Mouse (Mus musculus): ENCODE data around the gene Lsm4. TPM values are rescaled to one million over a fixed set of nuclear protein-coding genes. Genes with fewer than 3 reads are reported as not detected.
A peak's percentile ranks its signal among the peaks of the same experiment; 100 is the strongest.

The Lsm4 gene
- 135 and 168 TPM in 2 replicates for total RNA-seq (2012; rRNA removed)
- 134 and 143 TPM in 2 replicates for total RNA-seq (2014; rRNA removed)
- polyA plus RNA-seq (2012; ENCODE audit: insufficient read length, low read depth) = 240 and 256 TPM in 2 replicates

- no peaks in the 10 kb centered on the region for H3K9me3 ChIP-seq (replicated peaks; ENCODE audit: low read length)
- in situ Hi-C loops (cut with MboI; ENCODE audit: low pct_ligation_motif_present, low pct_unique_long_range_greater_than_20kb, low sequenced_read_pairs) (no loop called here), dilution Hi-C loops (cut with MboI; ENCODE audit: extremely low pct_ligation_motif_present, extremely low pct_unique_long_range_greater_than_20kb, low sequenced_read_pairs) (no loop called here)
- no peaks in the 10 kb centered on the region for H3K27me3 ChIP-seq (replicated peaks)
- peaks cover 16% of the 10 kb centered on the region for H3K79me2 ChIP-seq (replicated peaks; ENCODE audit: control insufficient read depth, extremely low read depth, insufficient read depth, poor library complexity, severe bottlenecking)
- peak; percentile 99 for DNase-seq (ENCODE audit: extremely low read depth)
- peak within 1 kb of the TSS; percentile 75 for H3K27ac ChIP-seq (ENCODE audit: insufficient read depth, low read depth)
- TF ChIP-seq KAT2A (IDR thresholded peaks at IDR 0.05; ENCODE audit: insufficient replicate concordance, low read length) = peak; percentile 85; the same call in 1 of the 2 replicates
- peak; percentile 48; the same call in 1 of the 2 replicates for TF ChIP-seq MEF2A (IDR thresholded peaks at IDR 0.05; ENCODE audit: borderline replicate concordance, low read depth, low read length)
- TF ChIP-seq CTCF (conservative IDR thresholded peaks at IDR 0.05 in 1 of 2, IDR thresholded peaks at IDR 0.05 in 1 of 2; ENCODE audit: low read depth in 2 of 2, low read length in 2 of 2) = peak in 1 of 2 experiments; percentile 87; a peak in 2 of 4 replicates
- TF ChIP-seq MAFK (IDR thresholded peaks at IDR 0.05; ENCODE audit: insufficient replicate concordance, low read length) = no peak
- no peak for TF ChIP-seq ZNF384 (IDR thresholded peaks at IDR 0.05; ENCODE audit: low read depth, low read length)
- TF ChIP-seq TCF12 (IDR thresholded peaks at IDR 0.05; ENCODE audit: low read depth, low read length) = peak; percentile 66
- TF ChIP-seq RAD21 (IDR thresholded peaks at IDR 0.05; ENCODE audit: low read depth, low read length) = peak; percentile 70
- TF ChIP-seq ZMIZ1 (IDR thresholded peaks at IDR 0.05; ENCODE audit: low read depth, low read length) = peak; percentile 84
- TF ChIP-seq JUN (IDR thresholded peaks at IDR 0.05; ENCODE audit: insufficient read depth, low read depth, low read length) = peak; percentile 19; the same call in 1 of the 2 replicates
- TF ChIP-seq JUND (conservative IDR thresholded peaks at IDR 0.05; ENCODE audit: low read depth, low read length) = no peak
- no peak for TF ChIP-seq PAX5 (IDR thresholded peaks at IDR 0.05; ENCODE audit: low read length)
- TF ChIP-seq CHD2 (IDR thresholded peaks at IDR 0.05; ENCODE audit: low read length) = peak; percentile 92
- TF ChIP-seq BHLHE40 (IDR thresholded peaks at IDR 0.05; ENCODE audit: low read depth, low read length) = peak; percentile 74
- TF ChIP-seq ELF1 (IDR thresholded peaks at IDR 0.05; ENCODE audit: low read depth, low read length) = peak; percentile 87
- TF ChIP-seq E2F4 (IDR thresholded peaks at IDR 0.05; ENCODE audit: insufficient replicate concordance, low read depth, low read length) = peak; percentile 54; the same call in 1 of the 2 replicates
- TF ChIP-seq MAZ (IDR thresholded peaks at IDR 0.05; ENCODE audit: low read depth, low read length) = 0 out of 2 replicates have a peak, but pooled peaks have one; percentile 54
- TF ChIP-seq USF1 (IDR thresholded peaks at IDR 0.05; ENCODE audit: low read depth, low read length) = peak; percentile 90
- peak; percentile 95 for TF ChIP-seq NRF1 (IDR thresholded peaks at IDR 0.05; ENCODE audit: low read depth, low read length)
- TF ChIP-seq ETS1 (conservative IDR thresholded peaks at IDR 0.05; ENCODE audit: low read depth, low read length) = peak; percentile 25; the same call in 1 of the 2 replicates
- peak; percentile 74 for TF ChIP-seq SIN3A (IDR thresholded peaks at IDR 0.05; ENCODE audit: low read length)
- no peak for TF ChIP-seq EP300 (IDR thresholded peaks at IDR 0.05; ENCODE audit: low read length)
- TF ChIP-seq MXI1 (IDR thresholded peaks at IDR 0.05; ENCODE audit: low read depth, low read length) = peak; percentile 95
- TF ChIP-seq SMC3 (IDR thresholded peaks at IDR 0.05; ENCODE audit: low read depth, low read length) = peak; percentile 95
- peak; percentile 76; the same call in 1 of the 2 replicates for TF ChIP-seq POLR2AphosphoS2 (IDR thresholded peaks at IDR 0.05; ENCODE audit: low read depth, low read length)
- peak; percentile 87 for TF ChIP-seq USF2 (conservative IDR thresholded peaks at IDR 0.05; ENCODE audit: low read depth, low read length)
- peak; percentile 26; the same call in 1 of the 2 replicates for TF ChIP-seq ZC3H11A (IDR thresholded peaks at IDR 0.05; ENCODE audit: low read depth, low read length)
- no peak; the same call in 1 of the 2 replicates for TF ChIP-seq GABPA (IDR thresholded peaks at IDR 0.05; ENCODE audit: insufficient replicate concordance, low read depth, low read length)
- peak; percentile 84 for TF ChIP-seq MAX (IDR thresholded peaks at IDR 0.05; ENCODE audit: low read length)
- peak; percentile 5; the same call in 1 of the 2 replicates for TF ChIP-seq IRF4 (IDR thresholded peaks at IDR 0.05; ENCODE audit: low read depth, low read length)
- peak; percentile 91 for TF ChIP-seq POLR2A (IDR thresholded peaks at IDR 0.05; ENCODE audit: low read depth, low read length)
- peak; percentile 88 for TF ChIP-seq NELFE (IDR thresholded peaks at IDR 0.05; ENCODE audit: low read depth, low read length)
- TF ChIP-seq CHD1 (IDR thresholded peaks at IDR 0.05; ENCODE audit: low read depth, low read length) = no peak
- TF ChIP-seq HCFC1 (IDR thresholded peaks at IDR 0.05; ENCODE audit: low read depth, low read length) = peak; percentile 80
- peak; percentile 86 for TF ChIP-seq MYC (IDR thresholded peaks at IDR 0.05; ENCODE audit: low read depth, low read length)
- peak; percentile 93 for TF ChIP-seq TBP (conservative IDR thresholded peaks at IDR 0.05; ENCODE audit: low read depth, low read length)
- no peak for TF ChIP-seq ZKSCAN1 (IDR thresholded peaks at IDR 0.05; ENCODE audit: borderline replicate concordance, low read depth, low read length)
- H3K4me2 ChIP-seq (ENCODE audit: insufficient read depth, low read depth, poor library complexity, severe bottlenecking) = peak within 1 kb of the TSS; percentile 69
- H3K36me3 ChIP-seq (replicated peaks in 1 of 2; ENCODE audit: control insufficient read depth in 1 of 2, insufficient read depth in 1 of 2, low read length in 1 of 2) = peaks cover 19% of the 10 kb centered on the region in 2 experiments
- peak within 1 kb of the TSS; percentile 65 to 72 (median 67) for H3K4me3 ChIP-seq (replicated peaks in 1 of 3; ENCODE audit: low read depth in 2 of 3, low read length in 2 of 3, poor library complexity in 1 of 3)
- peak within 1 kb of the TSS; percentile 91 for H3K9ac ChIP-seq (ENCODE audit: insufficient read depth, low read depth)
- H3K4me1 ChIP-seq (ENCODE audit: control insufficient read depth in 1 of 2, insufficient read depth in 2 of 2) = peaks cover 29 to 53% of the 10 kb centered on the region in 2 experiments
These were observed at the start of gene Lsm4 for GRCm38 (mm10) chr8:70673079-70673856. TSS of gene Lsm4 (plus strand) at chr8:70673248.
